Mouse (Mus musculus): ENCODE data around the gene Ccl5. TPM values are rescaled to one million over a fixed set of nuclear protein-coding genes. Genes with fewer than 3 reads are reported as not detected.

The Ccl5 gene
- polyA plus RNA-seq (2016; fragmentation: Nextera tagmentation; extraction: Ambion mirVana) = 0.79 TPM in 1 of 2 replicates, not detected in the other

GRCm38 (mm10) chr11:83530360-83530759 lies at the start of gene Ccl5:
Ccl5 (minus strand) TSS chr11:83530518.
- Histone ChIP-seq H3K4me2 (replicated peaks) (no peak within 1 kb of the TSS), H3K9me3 (no peaks in the 10 kb centered on the region), H3K27me3 (no peaks in the 10 kb centered on the region), H3K9ac (no peak within 1 kb of the TSS), H3K27ac (no peak within 1 kb of the TSS), H3K36me3 (no peaks in the 10 kb centered on the region), H3K4me3 (no peak within 1 kb of the TSS), H3K4me1 (peaks cover 13% of the 10 kb centered on the region)
- 80% methylated on average over 5 of the region's 5 CpGs for WGBS
- no peak for ATAC-seq (ENCODE audit: insufficient number of reproducible peaks, insufficient read depth, low FRiP score, low TSS enrichment)

- Histone ChIP-seq H3K9ac (no peak overlapping the region), H3K9me3 (no peaks in the 10 kb centered on the region), H3K27ac (no peak overlapping the region), H3K4me3 (no peak overlapping the region), H3K4me2 (replicated peaks) (no peak overlapping the region), H3K4me1 (no peaks in the 10 kb centered on the region), H3K36me3 (no peaks in the 10 kb centered on the region), H3K27me3 (no peaks in the 10 kb centered on the region)
- 75% methylated on average over 3 of the region's 3 CpGs for WGBS
- ATAC-seq (ENCODE audit: insufficient number of reproducible peaks, insufficient read depth, low FRiP score, low TSS enrichment) = no peak
Measured at GRCm38 (mm10) chr11:83578999-83579398, 48.7 kb upstream of the Ccl5 start.

DNA sequence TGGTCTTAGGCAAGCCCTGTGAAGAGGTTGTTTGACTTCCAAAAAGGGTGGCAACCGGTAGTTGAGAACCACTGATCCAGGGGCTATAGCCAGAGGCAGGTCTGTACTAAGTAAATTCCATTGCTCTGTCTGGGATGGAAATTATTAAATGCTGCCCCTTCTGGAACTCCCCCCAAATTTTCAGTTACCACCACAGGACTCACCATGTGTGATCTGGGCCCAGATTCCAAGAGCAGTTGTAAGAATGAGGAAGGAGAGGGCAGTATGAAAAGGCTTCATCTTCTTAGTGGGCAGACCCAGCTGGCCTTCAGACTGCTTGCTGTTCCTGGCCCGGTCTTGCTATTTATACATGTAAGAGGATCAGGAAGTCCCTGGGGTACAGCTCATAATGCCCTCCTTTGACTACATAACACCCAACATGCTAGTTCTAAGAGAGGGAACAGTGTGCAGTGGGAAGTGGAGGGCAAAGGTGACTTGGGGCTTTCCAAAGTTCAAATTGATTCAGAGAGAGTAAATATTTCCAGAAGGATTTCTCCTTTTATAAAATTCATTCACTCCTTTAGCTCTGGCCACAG lies 48.0 kb upstream of the Ccl5 start, which contains the start of gene Ccl9:
TSS of gene Ccl9 (minus strand) at position 451 of the 575 bp plus-strand sequence.
- H3K27ac ChIP-seq = no peak within 1 kb of the TSS
- H3K4me2 ChIP-seq (replicated peaks) = no peak within 1 kb of the TSS
- no peaks in the 10 kb centered on the region for H3K4me1 ChIP-seq
- no peaks in the 10 kb centered on the region for H3K9me3 ChIP-seq
- H3K9ac ChIP-seq = no peak within 1 kb of the TSS
- no peak within 1 kb of the TSS for H3K4me3 ChIP-seq
- H3K27me3 ChIP-seq = no peaks in the 10 kb centered on the region
- no peaks in the 10 kb centered on the region for H3K36me3 ChIP-seq
- 18% methylated on average over 2 of the region's 2 CpGs for WGBS
- ATAC-seq (ENCODE audit: insufficient number of reproducible peaks, insufficient read depth, low FRiP score, low TSS enrichment) = no peak

GRCm38 (mm10) chr11:83576927-83577555 lies 46.7 kb upstream of the Ccl5 start:
- Histone ChIP-seq H3K4me3 (no peak overlapping the region), H3K27me3 (no peaks in the 10 kb centered on the region), H3K9me3 (no peaks in the 10 kb centered on the region), H3K36me3 (no peaks in the 10 kb centered on the region), H3K9ac (no peak overlapping the region), H3K4me2 (replicated peaks) (no peak overlapping the region), H3K4me1 (no peaks in the 10 kb centered on the region), H3K27ac (no peak overlapping the region)
- 91% methylated on average over 4 of the region's 4 CpGs for WGBS
- ATAC-seq (ENCODE audit: insufficient number of reproducible peaks, insufficient read depth, low FRiP score, low TSS enrichment) = no peak

GRCm38 (mm10) chr11:83572834-83573233 lies 42.5 kb upstream of the Ccl5 start:
- Histone ChIP-seq H3K4me1 (no peaks in the 10 kb centered on the region), H3K4me2 (replicated peaks) (no peak overlapping the region), H3K27me3 (no peaks in the 10 kb centered on the region), H3K9ac (no peak overlapping the region), H3K36me3 (no peaks in the 10 kb centered on the region), H3K27ac (no peak overlapping the region), H3K4me3 (no peak overlapping the region), H3K9me3 (no peaks in the 10 kb centered on the region)
- 56% methylated on average over 9 of the region's 9 CpGs for WGBS
- ATAC-seq (ENCODE audit: insufficient number of reproducible peaks, insufficient read depth, low FRiP score, low TSS enrichment) = no peak

GRCm38 (mm10) chr11:83572223-83572622 lies 41.9 kb upstream of the Ccl5 start:
- Histone ChIP-seq H3K9ac (no peak overlapping the region), H3K4me3 (no peak overlapping the region), H3K36me3 (no peaks in the 10 kb centered on the region), H3K27ac (no peak overlapping the region), H3K27me3 (no peaks in the 10 kb centered on the region), H3K4me1 (no peaks in the 10 kb centered on the region), H3K9me3 (no peaks in the 10 kb centered on the region), H3K4me2 (replicated peaks) (no peak overlapping the region)
- 90% methylated on average over 8 of the region's 8 CpGs for WGBS
- ATAC-seq (ENCODE audit: insufficient number of reproducible peaks, insufficient read depth, low FRiP score, low TSS enrichment) = no peak

- Histone ChIP-seq H3K27me3 (no peaks in the 10 kb centered on the region), H3K27ac (no peak overlapping the region), H3K9me3 (no peaks in the 10 kb centered on the region), H3K4me3 (no peak overlapping the region), H3K4me1 (no peaks in the 10 kb centered on the region), H3K4me2 (replicated peaks) (no peak overlapping the region), H3K36me3 (no peaks in the 10 kb centered on the region), H3K9ac (no peak overlapping the region)
- no peak for ATAC-seq (ENCODE audit: insufficient number of reproducible peaks, insufficient read depth, low FRiP score, low TSS enrichment)
- WGBS = 42% methylated on average over 2 of the region's 2 CpGs
Measured at GRCm38 (mm10) chr11:83570189-83570588, 39.9 kb upstream of the Ccl5 start.

GRCm38 (mm10) chr11:83569249-83569648 lies 38.9 kb upstream of the Ccl5 start:
- H3K27ac ChIP-seq = no peak overlapping the region
- H3K9ac ChIP-seq = no peak overlapping the region
- H3K9me3 ChIP-seq = no peaks in the 10 kb centered on the region
- no peak overlapping the region for H3K4me2 ChIP-seq (replicated peaks)
- H3K36me3 ChIP-seq = no peaks in the 10 kb centered on the region
- no peaks in the 10 kb centered on the region for H3K27me3 ChIP-seq
- 94% methylated on average over 7 of the region's 7 CpGs for WGBS
- H3K4me1 ChIP-seq = no peaks in the 10 kb centered on the region
- no peak overlapping the region for H3K4me3 ChIP-seq
- ATAC-seq (ENCODE audit: insufficient number of reproducible peaks, insufficient read depth, low FRiP score, low TSS enrichment) = no peak

DNA sequence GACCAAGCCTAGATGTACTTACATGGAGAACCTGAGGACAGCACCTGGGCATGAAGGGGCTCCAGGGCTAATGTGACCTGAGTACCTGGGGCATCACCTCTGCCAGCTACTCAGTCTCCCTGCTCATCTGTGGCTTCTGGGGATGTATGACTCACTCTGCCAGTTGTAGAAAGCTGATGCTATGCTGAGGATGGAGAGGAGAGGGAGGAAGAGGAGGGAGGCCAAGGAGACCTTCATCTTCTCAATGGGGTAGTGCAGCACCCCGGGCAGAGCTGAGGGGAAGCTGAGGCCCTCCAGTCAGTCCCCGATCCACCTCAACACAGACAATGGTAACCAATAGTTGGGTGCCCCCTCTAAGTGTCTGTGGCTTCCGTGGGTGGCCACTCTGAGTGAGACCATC lies 38.5 kb upstream of the Ccl5 start:
- no peaks in the 10 kb centered on the region for H3K27me3 ChIP-seq
- no peaks in the 10 kb centered on the region for H3K9me3 ChIP-seq
- H3K36me3 ChIP-seq = no peaks in the 10 kb centered on the region
- no peak overlapping the region for H3K4me3 ChIP-seq
- H3K9ac ChIP-seq = no peak overlapping the region
- H3K27ac ChIP-seq = no peak overlapping the region
- no peaks in the 10 kb centered on the region for H3K4me1 ChIP-seq
- ATAC-seq (ENCODE audit: insufficient number of reproducible peaks, insufficient read depth, low FRiP score, low TSS enrichment) = no peak
- 79% methylated on average over 3 of the region's 3 CpGs for WGBS
- H3K4me2 ChIP-seq (replicated peaks) = no peak overlapping the region

- ATAC-seq (ENCODE audit: insufficient number of reproducible peaks, insufficient read depth, low FRiP score, low TSS enrichment) = no peak
- H3K9me3 ChIP-seq = no peaks in the 10 kb centered on the region
- H3K27me3 ChIP-seq = no peaks in the 10 kb centered on the region
- no peak overlapping the region for H3K4me3 ChIP-seq
- no peak overlapping the region for H3K4me2 ChIP-seq (replicated peaks)
- H3K27ac ChIP-seq = no peak overlapping the region
- H3K4me1 ChIP-seq = no peaks in the 10 kb centered on the region
- WGBS = 87% methylated on average over 9 of the region's 9 CpGs
- H3K9ac ChIP-seq = no peak overlapping the region
- no peaks in the 10 kb centered on the region for H3K36me3 ChIP-seq
Measured at GRCm38 (mm10) chr11:83568061-83568460, 37.7 kb upstream of the Ccl5 start.

DNA sequence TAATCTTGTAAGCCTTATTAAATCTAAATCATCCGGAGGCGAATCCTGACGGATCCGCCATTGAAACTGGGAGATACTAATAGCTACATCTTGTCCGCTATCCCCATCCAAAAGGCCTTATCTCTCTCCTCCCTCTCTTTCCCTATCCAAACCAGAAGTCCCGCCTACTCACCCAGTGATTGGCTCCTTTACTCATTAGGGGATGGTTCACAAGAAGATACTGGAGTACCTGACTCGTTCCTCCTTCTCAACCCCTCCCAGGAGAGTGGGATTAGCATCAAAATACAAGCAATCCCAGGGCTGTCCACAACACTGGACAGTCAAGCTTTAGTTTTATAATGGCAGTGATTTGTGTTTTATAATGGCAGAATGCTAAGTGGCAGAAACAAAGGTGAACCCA lies 37.0 kb upstream of the Ccl5 start:
- 69% methylated on average over 7 of the region's 7 CpGs for WGBS
- no peak for ATAC-seq (ENCODE audit: insufficient number of reproducible peaks, insufficient read depth, low FRiP score, low TSS enrichment)
- H3K9me3 ChIP-seq = no peaks in the 10 kb centered on the region

DNA sequence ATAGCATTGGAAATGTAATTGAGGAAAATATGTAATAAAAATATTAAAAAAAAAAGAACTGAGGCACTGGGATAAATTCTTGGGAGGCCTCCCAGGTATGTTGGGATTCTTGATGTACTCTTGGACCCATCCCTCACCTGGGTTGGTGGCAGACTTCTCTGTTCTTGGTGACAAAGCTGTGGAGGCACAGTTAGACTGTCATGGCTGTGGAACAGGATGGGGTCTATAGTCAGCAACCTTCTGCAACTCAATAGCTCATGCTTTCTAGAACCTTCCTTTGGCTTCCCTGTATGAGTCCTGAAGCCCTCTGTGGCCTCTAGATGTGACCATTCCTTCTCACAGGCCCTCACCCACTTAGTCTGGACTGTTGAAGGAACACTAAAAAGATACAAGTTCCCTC lies 36.3 kb upstream of the Ccl5 start:
- H3K4me1 ChIP-seq = no peaks in the 10 kb centered on the region
- H3K27me3 ChIP-seq = no peaks in the 10 kb centered on the region
- H3K36me3 ChIP-seq = no peaks in the 10 kb centered on the region
- H3K4me3 ChIP-seq = no peak overlapping the region
- no peak overlapping the region for H3K9ac ChIP-seq
- no peaks in the 10 kb centered on the region for H3K9me3 ChIP-seq
- no peak for ATAC-seq (ENCODE audit: insufficient number of reproducible peaks, insufficient read depth, low FRiP score, low TSS enrichment)
- no peak overlapping the region for H3K27ac ChIP-seq
- H3K4me2 ChIP-seq (replicated peaks) = no peak overlapping the region

More for the DNA sequence above, 37.0 kb upstream of the Ccl5 start:
- H3K4me2 ChIP-seq (replicated peaks) = no peak overlapping the region
- H3K27ac ChIP-seq = no peak overlapping the region
- no peak overlapping the region for H3K4me3 ChIP-seq
- H3K27me3 ChIP-seq = no peaks in the 10 kb centered on the region
- no peaks in the 10 kb centered on the region for H3K4me1 ChIP-seq
- no peaks in the 10 kb centered on the region for H3K36me3 ChIP-seq
- H3K9ac ChIP-seq = no peak overlapping the region
